Mouse (Mus musculus) heart, embryonic 16.5 days (tissue): ENCODE data around the gene Ripor2. TPM values are rescaled to one million over a fixed set of nuclear protein-coding genes. Genes with fewer than 3 reads are reported as not detected.
A peak's percentile ranks its signal among the peaks of the same experiment; 100 is the strongest.

ENCODE experiments used
- ATAC-seq: fragments of 200-750 bp; cut with Nextera tagmentation; replicated peaks from 2 replicates; pipeline ENCODE4 v1.8.0; 2017; ENCODE audit warnings: moderate number of reproducible peaks; ENCODE audit not compliant: insufficient read depth, low FRiP score; ENCODE audit errors: extremely low read depth
- H3K27ac ChIP-seq: fragments of 300-500 bp; sonication (generic); 2 replicates; pipeline ENCODE4 v1.5.1; 2014; ENCODE audit warnings: mild to moderate bottlenecking, low read length, control low read depth, moderate library complexity
- H3K27me3 ChIP-seq: fragments of 300-500 bp; sonication (generic); 2 replicates; pipeline ENCODE4 v1.6.1; 2014; ENCODE audit warnings: low read length, mixed read lengths; ENCODE audit not compliant: control insufficient read depth, insufficient read depth
- H3K36me3 ChIP-seq: fragments of 300-500 bp; sonication (generic); 2 replicates; pipeline ENCODE4 v1.6.1; 2014; ENCODE audit not compliant: control insufficient read depth, insufficient read depth
- H3K4me1 ChIP-seq: fragments of 300-500 bp; sonication (generic); 2 replicates; pipeline ENCODE4 v1.6.1; 2014; ENCODE audit warnings: low read length, mixed read lengths; ENCODE audit not compliant: control insufficient read depth, insufficient read depth
- H3K4me2 ChIP-seq: fragments of 300-500 bp; sonication (generic); 2 replicates; pipeline ENCODE4 v1.6.1; 2014; ENCODE audit warnings: low read depth, mild to moderate bottlenecking, control low read depth, low read length
- H3K4me3 ChIP-seq: fragments of 300-500 bp; sonication (generic); 2 replicates; pipeline ENCODE4 v1.5.1; 2014; ENCODE audit warnings: mild to moderate bottlenecking, control low read depth, low read length
- H3K9ac ChIP-seq: fragments of 300-500 bp; sonication (generic); 2 replicates; pipeline ENCODE4 v1.6.1; 2014; ENCODE audit warnings: low read length, control low read depth
- H3K9me3 ChIP-seq: fragments of 300-500 bp; sonication (generic); replicated peaks from 2 replicates; pipeline ENCODE4 v1.6.1; 2016; ENCODE audit warnings: low read length; ENCODE audit not compliant: control insufficient read depth
- WGBS: fragments of 180-500 bp; shearing (Covaris S2); extraction: QIAGEN DNeasy Blood & Tissue Kit; methylation state at CpG from one replicate; pipeline ENCODE4 v1.1.7; 2014; 5-methylcytosine and 5-hydroxymethylcytosine counted together
- polyA plus RNA-seq: library from polyadenylated mRNA; unstranded; fragments of >200 nt; fragmentation: Nextera tagmentation; extraction: Ambion mirVana; gene quantifications from 2 replicates; pipeline ENCODE4 v1.2.1, GENCODE M21; 2015

Gene Ripor2
- polyA plus RNA-seq, 1 experiment from 2014 or later: 17.3 TPM

GRCm38 (mm10) chr13:24645146-24645545 is 63.2 kb downstream of the Ripor2 start:
- no peaks in the 10 kb centered on the region for H3K9me3 ChIP-seq
- no peak overlapping the region for H3K4me3 ChIP-seq
- H3K4me1 ChIP-seq: peaks cover 32% of the 10 kb centered on the region
- H3K36me3 ChIP-seq: no peaks in the 10 kb centered on the region
- 70% methylated on average over 3 of the region's 3 CpGs for WGBS
- no peak for ATAC-seq
- no peaks in the 10 kb centered on the region for H3K27me3 ChIP-seq
- no peak overlapping the region for H3K9ac ChIP-seq
- no peak overlapping the region for H3K4me2 ChIP-seq
- H3K27ac ChIP-seq: no peak overlapping the region

GRCm38 (mm10) chr13:24646324-24646723 is 64.3 kb downstream of the Ripor2 start:
- no peaks in the 10 kb centered on the region for H3K27me3 ChIP-seq
- 58% methylated on average over 3 of the region's 3 CpGs for WGBS
- H3K4me2 ChIP-seq: no peak overlapping the region
- peaks cover 33% of the 10 kb centered on the region for H3K4me1 ChIP-seq
- no peaks in the 10 kb centered on the region for H3K9me3 ChIP-seq
- H3K9ac ChIP-seq: no peak overlapping the region
- H3K4me3 ChIP-seq: no peak overlapping the region
- no peak overlapping the region for H3K27ac ChIP-seq
- no peak for ATAC-seq
- H3K36me3 ChIP-seq: no peaks in the 10 kb centered on the region

- Histone ChIP-seq H3K27ac (no peak overlapping the region), H3K9ac (no peak overlapping the region), H3K27me3 (no peaks in the 10 kb centered on the region), H3K9me3 (no peaks in the 10 kb centered on the region), H3K36me3 (no peaks in the 10 kb centered on the region), H3K4me1 (peaks cover 29% of the 10 kb centered on the region), H3K4me2 (no peak overlapping the region), H3K4me3 (no peak overlapping the region)
- ATAC-seq: no peak
- WGBS: 90% methylated on average over 2 of the region's 2 CpGs
Measured at GRCm38 (mm10) chr13:24647444-24647843, 65.5 kb downstream of the Ripor2 start.

- Histone ChIP-seq H3K27me3 (no peaks in the 10 kb centered on the region), H3K9me3 (no peaks in the 10 kb centered on the region), H3K4me3 (no peak overlapping the region), H3K4me2 (no peak overlapping the region), H3K9ac (no peak overlapping the region), H3K36me3 (no peaks in the 10 kb centered on the region), H3K27ac (no peak overlapping the region), H3K4me1 (peaks cover 32% of the 10 kb centered on the region)
- ATAC-seq: no peak
- 51% methylated on average over 5 of the region's 5 CpGs for WGBS
Measured at GRCm38 (mm10) chr13:24648027-24648426, 66.0 kb downstream of the Ripor2 start.

- H3K27ac ChIP-seq: no peak overlapping the region
- H3K4me2 ChIP-seq: no peak overlapping the region
- H3K4me3 ChIP-seq: no peak overlapping the region
- no peak for ATAC-seq
- no peaks in the 10 kb centered on the region for H3K27me3 ChIP-seq
- H3K4me1 ChIP-seq: peaks cover 25% of the 10 kb centered on the region
- H3K36me3 ChIP-seq: no peaks in the 10 kb centered on the region
- WGBS: 93% methylated on average over 3 of the region's 3 CpGs
- H3K9ac ChIP-seq: no peak overlapping the region
- no peaks in the 10 kb centered on the region for H3K9me3 ChIP-seq
Measured at GRCm38 (mm10) chr13:24648668-24649067, 66.7 kb downstream of the Ripor2 start.

GRCm38 (mm10) chr13:24649099-24649498 is 67.1 kb downstream of the Ripor2 start:
- H3K9ac ChIP-seq: no peak overlapping the region
- H3K4me1 ChIP-seq: peaks cover 21% of the 10 kb centered on the region
- H3K27ac ChIP-seq: no peak overlapping the region
- WGBS: 52% methylated on average over 2 of the region's 2 CpGs
- ATAC-seq: no peak
- no peak overlapping the region for H3K4me2 ChIP-seq
- H3K36me3 ChIP-seq: no peaks in the 10 kb centered on the region
- H3K27me3 ChIP-seq: no peaks in the 10 kb centered on the region
- no peak overlapping the region for H3K4me3 ChIP-seq
- no peaks in the 10 kb centered on the region for H3K9me3 ChIP-seq

GRCm38 (mm10) chr13:24651018-24651417 is 69.0 kb downstream of the Ripor2 start:
- H3K9me3 ChIP-seq: no peaks in the 10 kb centered on the region
- H3K4me3 ChIP-seq: no peak overlapping the region
- peaks cover 30% of the 10 kb centered on the region for H3K4me1 ChIP-seq
- no peak overlapping the region; the same call in 1 of the 2 replicates for H3K9ac ChIP-seq
- H3K36me3 ChIP-seq: no peaks in the 10 kb centered on the region
- 59% methylated on average over 3 of the region's 3 CpGs for WGBS
- H3K27ac ChIP-seq: peak overlapping the region; percentile 37
- ATAC-seq: no peak
- no peaks in the 10 kb centered on the region for H3K27me3 ChIP-seq
- no peak overlapping the region for H3K4me2 ChIP-seq

GRCm38 (mm10) chr13:24654919-24655635 is 73.1 kb downstream of the Ripor2 start:
- Histone ChIP-seq H3K4me2 (peak overlapping the region; percentile 23), H3K27ac (peak overlapping the region; percentile 76), H3K4me1 (peaks cover 42% of the 10 kb centered on the region), H3K36me3 (no peaks in the 10 kb centered on the region), H3K27me3 (no peaks in the 10 kb centered on the region), H3K4me3 (no peak overlapping the region), H3K9ac (peak overlapping the region; percentile 36; the same call in 1 of the 2 replicates), H3K9me3 (no peaks in the 10 kb centered on the region)
- WGBS: 49% methylated on average over 12 of the region's 12 CpGs
- ATAC-seq: peak; percentile 50; the same call in 1 of the 2 replicates

- no peaks in the 10 kb centered on the region for H3K27me3 ChIP-seq
- no peaks in the 10 kb centered on the region for H3K9me3 ChIP-seq
- peaks cover 42% of the 10 kb centered on the region for H3K4me1 ChIP-seq
- H3K27ac ChIP-seq: no peak overlapping the region
- H3K9ac ChIP-seq: no peak overlapping the region
- no peaks in the 10 kb centered on the region for H3K36me3 ChIP-seq
- peak overlapping the region; percentile 38 for H3K4me2 ChIP-seq
- H3K4me3 ChIP-seq: no peak overlapping the region
- no peak; the same call in 1 of the 2 replicates for ATAC-seq
- WGBS: 44% methylated on average over 15 of the region's 15 CpGs
Measured at GRCm38 (mm10) chr13:24656719-24657497, 74.9 kb downstream of the Ripor2 start.
